Mouse (Mus musculus): ENCODE measurements at regions not wholly inside any gene's neighbourhood (a gene's known extent, or its start where the extent isn't known, plus 50 kb on each side); places are given as distances from the start of the nearest gene placed in this dataset.

DNA sequence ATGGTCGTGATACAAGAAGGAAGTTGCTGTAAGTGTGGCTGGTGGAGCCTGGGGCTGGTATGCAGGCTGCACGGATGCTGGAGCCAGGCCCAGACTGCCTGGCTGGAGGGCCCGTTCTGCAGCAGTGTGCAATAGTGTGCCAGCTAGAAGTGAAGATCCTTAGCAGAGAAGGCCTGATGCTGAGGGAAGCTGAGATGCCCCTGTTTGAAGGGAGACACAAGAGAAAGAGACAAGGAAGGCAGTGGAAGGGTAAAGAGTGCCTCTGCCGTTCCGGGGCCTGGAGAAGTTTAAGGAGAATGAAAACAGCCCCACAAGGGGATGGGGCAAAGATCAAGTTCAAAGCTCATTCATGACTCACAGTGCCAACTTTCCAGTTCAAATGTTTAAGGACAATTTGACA is 354.7 kb upstream of the Mki67 start:
- Histone ChIP-seq H3K4me2 (no peak overlapping the region), H3K9me3 (no peaks in the 10 kb centered on the region), H3K27ac (no peak overlapping the region), H3K4me1 (replicated peaks) (peaks cover 7% of the 10 kb centered on the region), H3K4me3 (replicated peaks) (no peak overlapping the region), H3K27me3 (peaks cover 7% of the 10 kb centered on the region; the same call in 1 of the 2 replicates), H3K36me3 (no peaks in the 10 kb centered on the region), H3K9ac (replicated peaks) (no peak overlapping the region)
- no peak for ATAC-seq (ENCODE audit: insufficient number of reproducible peaks, insufficient read depth, low FRiP score, low TSS enrichment, low read depth)
- 80% methylated on average over 5 of the region's 5 CpGs for WGBS

GRCm38 (mm10) chr7:136071331-136071730 is 355.2 kb upstream of the Mki67 start:
- ATAC-seq (ENCODE audit: insufficient number of reproducible peaks, insufficient read depth, low FRiP score, low TSS enrichment, low read depth) = no peak
- Histone ChIP-seq H3K4me1 (replicated peaks) (peaks cover 2% of the 10 kb centered on the region), H3K4me3 (replicated peaks) (no peak overlapping the region), H3K4me2 (no peak overlapping the region), H3K27ac (no peak overlapping the region), H3K9ac (replicated peaks) (no peak overlapping the region), H3K36me3 (no peaks in the 10 kb centered on the region), H3K9me3 (no peaks in the 10 kb centered on the region), H3K27me3 (peaks cover 7% of the 10 kb centered on the region; the same call in 1 of the 2 replicates)
- whole genome bisulfite sequencing = 83% methylated on average over 4 of the region's 4 CpGs

DNA sequence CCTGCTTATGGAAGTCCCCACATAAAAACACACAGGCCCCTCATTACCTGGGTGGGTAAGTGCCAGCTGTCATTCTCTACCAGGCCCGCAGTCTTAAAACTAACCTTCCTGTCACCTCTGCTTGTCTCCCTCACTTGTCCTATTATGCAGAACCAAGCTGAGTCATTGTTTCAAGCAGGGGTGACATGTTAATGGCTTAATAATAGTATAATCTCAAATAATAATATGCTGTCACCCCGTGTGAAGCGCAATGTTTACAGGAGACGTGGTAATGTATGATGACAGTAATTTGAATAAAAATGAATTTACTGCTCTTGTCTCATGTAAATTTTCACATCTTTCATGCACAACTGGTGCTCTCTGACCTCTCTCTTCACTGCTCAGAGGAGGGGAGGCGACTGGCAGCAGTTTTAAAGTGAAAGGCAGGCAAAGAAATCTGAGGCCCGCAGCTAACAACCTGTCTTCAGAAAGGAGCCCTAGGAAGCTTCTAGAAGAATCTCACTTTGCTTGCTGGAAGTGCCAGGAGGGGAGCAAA is 357.2 kb upstream of the Mki67 start:
- Histone ChIP-seq H3K9me3 (no peaks in the 10 kb centered on the region), H3K4me1 (replicated peaks) (no peaks in the 10 kb centered on the region), H3K27me3 (peaks cover 4% of the 10 kb centered on the region; the same call in 1 of the 2 replicates), H3K27ac (no peak overlapping the region), H3K4me3 (replicated peaks) (no peak overlapping the region), H3K36me3 (no peaks in the 10 kb centered on the region), H3K4me2 (no peak overlapping the region), H3K9ac (replicated peaks) (no peak overlapping the region)
- no peak for ATAC-seq (ENCODE audit: insufficient number of reproducible peaks, insufficient read depth, low FRiP score, low TSS enrichment, low read depth)
- 72% methylated on average over 6 of the region's 6 CpGs for WGBS

- H3K4me2 ChIP-seq = no peak overlapping the region
- no peaks in the 10 kb centered on the region for H3K36me3 ChIP-seq
- no peak overlapping the region for H3K9ac ChIP-seq (replicated peaks)
- H3K4me1 ChIP-seq (replicated peaks) = no peaks in the 10 kb centered on the region
- peaks cover 4% of the 10 kb centered on the region; the same call in 1 of the 2 replicates for H3K27me3 ChIP-seq
- no peaks in the 10 kb centered on the region for H3K9me3 ChIP-seq
- H3K4me3 ChIP-seq (replicated peaks) = no peak overlapping the region
- WGBS = 58% methylated on average over 2 of the region's 2 CpGs
- no peak overlapping the region for H3K27ac ChIP-seq
- no peak for ATAC-seq (ENCODE audit: insufficient number of reproducible peaks, insufficient read depth, low FRiP score, low TSS enrichment, low read depth)
Observed at GRCm38 (mm10) chr7:136074043-136074442, 357.9 kb upstream of the Mki67 start.

- Histone ChIP-seq H3K27me3 (peaks cover 19% of the 10 kb centered on the region), H3K27ac (peak overlapping the region; percentile 73), H3K9me3 (no peaks in the 10 kb centered on the region), H3K4me2 (0 out of 2 replicates have a peak overlapping the region, but pooled peaks have one; percentile 10), H3K9ac (replicated peaks) (no peak overlapping the region), H3K4me1 (replicated peaks) (peaks cover 41% of the 10 kb centered on the region), H3K36me3 (no peaks in the 10 kb centered on the region), H3K4me3 (replicated peaks) (no peak overlapping the region)
- 25% methylated on average over 7 of the region's 7 CpGs for WGBS
- peak; percentile 47 for ATAC-seq (ENCODE audit: insufficient number of reproducible peaks, insufficient read depth, low FRiP score, low TSS enrichment, low read depth)
Observed at GRCm38 (mm10) chr7:136081534-136082252, 365.5 kb upstream of the Mki67 start.

GRCm38 (mm10) chr7:136082253-136082867 is 366.2 kb upstream of the Mki67 start:
- H3K36me3 ChIP-seq = no peaks in the 10 kb centered on the region
- H3K4me1 ChIP-seq (replicated peaks) = peaks cover 41% of the 10 kb centered on the region
- peaks cover 19% of the 10 kb centered on the region for H3K27me3 ChIP-seq
- no peak overlapping the region for H3K4me3 ChIP-seq (replicated peaks)
- no peak overlapping the region for H3K4me2 ChIP-seq
- peak overlapping the region; percentile 59 for H3K27ac ChIP-seq
- no peaks in the 10 kb centered on the region for H3K9me3 ChIP-seq
- no peak overlapping the region for H3K9ac ChIP-seq (replicated peaks)
- no peak for ATAC-seq (ENCODE audit: insufficient number of reproducible peaks, insufficient read depth, low FRiP score, low TSS enrichment, low read depth)
- 76% methylated on average over 4 of the region's 4 CpGs for WGBS

- peaks cover 48% of the 10 kb centered on the region for H3K4me1 ChIP-seq (replicated peaks)
Observed at GRCm38 (mm10) chr7:136083005-136083404, 366.8 kb upstream of the Mki67 start.

GRCm38 (mm10) chr7:136083571-136084342 is 367.6 kb upstream of the Mki67 start:
- H3K4me2 ChIP-seq = no peak overlapping the region
- H3K9me3 ChIP-seq = no peaks in the 10 kb centered on the region
- H3K9ac ChIP-seq (replicated peaks) = no peak overlapping the region
- H3K4me3 ChIP-seq (replicated peaks) = no peak overlapping the region
- H3K27me3 ChIP-seq = peaks cover 19% of the 10 kb centered on the region
- ATAC-seq (ENCODE audit: insufficient number of reproducible peaks, insufficient read depth, low FRiP score, low TSS enrichment, low read depth) = no peak
- 26% methylated on average over 14 of the region's 14 CpGs for WGBS
- H3K4me1 ChIP-seq (replicated peaks) = peaks cover 55% of the 10 kb centered on the region
- peak overlapping the region; percentile 4; the same call in 1 of the 2 replicates for H3K27ac ChIP-seq
- H3K36me3 ChIP-seq = no peaks in the 10 kb centered on the region

More at GRCm38 (mm10) chr7:136083005-136083404, 366.8 kb upstream of the Mki67 start:
- WGBS = 69% methylated on average over 10 of the region's 10 CpGs
- Histone ChIP-seq H3K4me3 (replicated peaks) (no peak overlapping the region), H3K4me2 (no peak overlapping the region), H3K27ac (peak overlapping the region; percentile 56), H3K36me3 (no peaks in the 10 kb centered on the region), H3K9me3 (no peaks in the 10 kb centered on the region), H3K27me3 (peaks cover 19% of the 10 kb centered on the region), H3K9ac (replicated peaks) (no peak overlapping the region)
- ATAC-seq (ENCODE audit: insufficient number of reproducible peaks, insufficient read depth, low FRiP score, low TSS enrichment, low read depth) = no peak

GRCm38 (mm10) chr7:136088785-136089184 is 372.6 kb upstream of the Mki67 start:
- WGBS = 46% methylated on average over 6 of the region's 6 CpGs
- H3K36me3 ChIP-seq = no peaks in the 10 kb centered on the region
- H3K27ac ChIP-seq = peak overlapping the region; percentile 72
- no peaks in the 10 kb centered on the region for H3K9me3 ChIP-seq
- peaks cover 11% of the 10 kb centered on the region for H3K27me3 ChIP-seq
- no peak for ATAC-seq (ENCODE audit: insufficient number of reproducible peaks, insufficient read depth, low FRiP score, low TSS enrichment, low read depth)
- H3K4me3 ChIP-seq (replicated peaks) = no peak overlapping the region
- H3K4me2 ChIP-seq = no peak overlapping the region
- peaks cover 47% of the 10 kb centered on the region for H3K4me1 ChIP-seq (replicated peaks)
- no peak overlapping the region for H3K9ac ChIP-seq (replicated peaks)

- no peak overlapping the region for H3K27ac ChIP-seq
- no peak for ATAC-seq (ENCODE audit: insufficient number of reproducible peaks, insufficient read depth, low FRiP score, low TSS enrichment, low read depth)
- no peaks in the 10 kb centered on the region for H3K36me3 ChIP-seq
- peaks cover 38% of the 10 kb centered on the region for H3K4me1 ChIP-seq (replicated peaks)
- no peak overlapping the region for H3K4me3 ChIP-seq (replicated peaks)
- no peaks in the 10 kb centered on the region for H3K9me3 ChIP-seq
- no peak overlapping the region for H3K4me2 ChIP-seq
- WGBS = 53% methylated on average over 14 of the region's 14 CpGs
- H3K9ac ChIP-seq (replicated peaks) = no peak overlapping the region
- peaks cover 4% of the 10 kb centered on the region; the same call in 1 of the 2 replicates for H3K27me3 ChIP-seq
Observed at GRCm38 (mm10) chr7:136094681-136095360, 378.7 kb upstream of the Mki67 start.
